Mouse (Mus musculus) small intestine, adult 2 months (tissue): ENCODE data around the gene Cfap20. TPM values are rescaled to one million over a fixed set of nuclear protein-coding genes. Genes with fewer than 3 reads are reported as not detected.

Experiments used
- H3K27ac ChIP-seq: fragments of 200-500 bp; 2 replicates; pipeline ENCODE4 v1.5.1; 2012; ENCODE audit warnings: low read depth, low read length, control low read depth, inconsistent platforms; ENCODE audit not compliant: insufficient read depth
- H3K27me3 ChIP-seq: fragments of 200-500 bp; 2 replicates; pipeline ENCODE4 v1.6.1; 2012; ENCODE audit warnings: mild to moderate bottlenecking, moderate library complexity, low read length, inconsistent platforms; ENCODE audit not compliant: control insufficient read depth, insufficient read depth
- H3K36me3 ChIP-seq: fragments of 200-500 bp; 2 replicates; pipeline ENCODE4 v1.6.1; 2012; ENCODE audit warnings: mild to moderate bottlenecking, low read length, control low read depth, inconsistent platforms; ENCODE audit not compliant: control insufficient read depth, insufficient read depth
- H3K4me1 ChIP-seq: fragments of 200-500 bp; 2 replicates; pipeline ENCODE4 v1.6.1; 2012; ENCODE audit warnings: low read length, inconsistent platforms, mixed read lengths; ENCODE audit not compliant: control insufficient read depth, insufficient read depth, insufficient read length
- H3K4me3 ChIP-seq: fragments of 200-500 bp; 2 replicates; pipeline ENCODE4 v1.5.1; 2012; ENCODE audit warnings: low read depth, mild to moderate bottlenecking, control low read depth, inconsistent platforms, low read length, moderate library complexity
- CTCF ChIP-seq: fragments of 200-500 bp; IDR thresholded peaks from 2 replicates; pipeline ENCODE4 v1.5.1; 2012; ENCODE audit warnings: low read depth, mild to moderate bottlenecking, control low read depth, inconsistent platforms, low read length, moderate library complexity, mixed read lengths; ENCODE audit not compliant: insufficient replicate concordance, insufficient read length; ENCODE audit errors: extremely low read depth
- POLR2A ChIP-seq: fragments of 200-500 bp; IDR thresholded peaks from 2 replicates; pipeline ENCODE4 v1.6.1; 2012; ENCODE audit warnings: low read depth, mild to moderate bottlenecking, control low read depth, inconsistent platforms, low read length, moderate library complexity
- WGBS: fragments of 180-500 bp; shearing (Covaris S2); methylation state at CpG from one replicate; pipeline ENCODE4 v1.1.7; 2018; 5-methylcytosine and 5-hydroxymethylcytosine counted together
- polyA plus RNA-seq: library from polyadenylated mRNA; depleted of rRNA; stranded (reverse); fragments of >200 nt; gene quantifications from 2 replicates; pipeline ENCODE4 v1.2.3, GENCODE M21; 2012; rRNA removed

Gene Cfap20
- polyA plus RNA-seq = 25.6 and 33.3 TPM in 2 replicates

GRCm38 (mm10) chr8:95434686-95435439, at the start of gene Cfap20:
Gene Cfap20 (minus strand): TSS chr8:95434869.
- peak; percentile 64 for TF ChIP-seq POLR2A
- no peak for TF ChIP-seq CTCF
- WGBS = under 1% methylated on average over 50 of the region's 51 CpGs
- H3K27ac ChIP-seq = peak within 1 kb of the TSS; percentile 83

GRCm38 (mm10) chr8:95470008-95470407, 35.3 kb upstream of the Cfap20 start:
- H3K36me3 ChIP-seq = peaks cover 33% of the 10 kb centered on the region
- H3K27me3 ChIP-seq = no peaks in the 10 kb centered on the region
- no peak overlapping the region for H3K4me3 ChIP-seq
- 97% methylated on average over 4 of the region's 4 CpGs for WGBS
- no peak overlapping the region for H3K27ac ChIP-seq
- H3K4me1 ChIP-seq = no peaks in the 10 kb centered on the region
- TF ChIP-seq POLR2A (no peak), CTCF (no peak)

More at GRCm38 (mm10) chr8:95434686-95435439, at the start of gene Cfap20:
- peak within 1 kb of the TSS; percentile 85 for H3K4me3 ChIP-seq
- H3K4me1 ChIP-seq = peaks cover 17% of the 10 kb centered on the region
- H3K27me3 ChIP-seq = no peaks in the 10 kb centered on the region
- no peaks in the 10 kb centered on the region for H3K36me3 ChIP-seq

- TF ChIP-seq CTCF (no peak), POLR2A (no peak)
- Histone ChIP-seq H3K4me3 (no peak overlapping the region), H3K4me1 (no peaks in the 10 kb centered on the region), H3K36me3 (peaks cover 37% of the 10 kb centered on the region), H3K27ac (no peak overlapping the region), H3K27me3 (no peaks in the 10 kb centered on the region)
- WGBS = 90% methylated on average over 3 of the region's 3 CpGs
These were observed 34.3 kb upstream of the Cfap20 start for GRCm38 (mm10) chr8:95468995-95469394.

- TF ChIP-seq POLR2A (no peak), CTCF (no peak)
- H3K36me3 ChIP-seq = peaks cover 33% of the 10 kb centered on the region
- no peak overlapping the region for H3K27ac ChIP-seq
- no peaks in the 10 kb centered on the region for H3K27me3 ChIP-seq
- H3K4me3 ChIP-seq = no peak overlapping the region
- 80% methylated on average over 2 of the region's 2 CpGs for WGBS
- H3K4me1 ChIP-seq = no peaks in the 10 kb centered on the region
These were observed 31.9 kb upstream of the Cfap20 start for GRCm38 (mm10) chr8:95466543-95466942.

DNA sequence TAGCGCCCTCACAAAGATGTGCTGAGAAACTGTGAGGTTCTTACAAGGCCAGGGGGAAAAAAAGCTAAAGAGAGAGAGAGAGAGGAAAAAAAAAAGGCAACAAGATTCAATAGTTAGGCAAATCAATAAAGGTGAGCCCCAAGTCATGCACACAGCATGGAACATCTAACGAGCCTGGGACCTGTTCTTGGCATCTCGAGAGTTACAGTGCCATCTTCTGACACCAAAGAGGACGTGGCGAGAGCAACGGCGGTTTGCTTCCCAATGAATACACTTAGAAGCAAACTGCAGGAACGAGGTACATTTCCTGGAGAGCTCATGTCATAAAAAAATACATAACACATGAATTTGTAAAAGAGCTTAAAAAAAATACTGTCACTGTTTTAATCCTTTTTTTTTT, 17.8 kb upstream of the Cfap20 start:
- TF ChIP-seq CTCF = peak; percentile 24; the same call in 1 of the 2 replicates
- TF ChIP-seq POLR2A = no peak
- H3K4me3 ChIP-seq = no peak overlapping the region
- peaks cover 63% of the 10 kb centered on the region for H3K36me3 ChIP-seq
- H3K4me1 ChIP-seq = no peaks in the 10 kb centered on the region
- WGBS = 54% methylated on average over 8 of the region's 8 CpGs
- H3K27me3 ChIP-seq = no peaks in the 10 kb centered on the region
- no peak overlapping the region for H3K27ac ChIP-seq

DNA sequence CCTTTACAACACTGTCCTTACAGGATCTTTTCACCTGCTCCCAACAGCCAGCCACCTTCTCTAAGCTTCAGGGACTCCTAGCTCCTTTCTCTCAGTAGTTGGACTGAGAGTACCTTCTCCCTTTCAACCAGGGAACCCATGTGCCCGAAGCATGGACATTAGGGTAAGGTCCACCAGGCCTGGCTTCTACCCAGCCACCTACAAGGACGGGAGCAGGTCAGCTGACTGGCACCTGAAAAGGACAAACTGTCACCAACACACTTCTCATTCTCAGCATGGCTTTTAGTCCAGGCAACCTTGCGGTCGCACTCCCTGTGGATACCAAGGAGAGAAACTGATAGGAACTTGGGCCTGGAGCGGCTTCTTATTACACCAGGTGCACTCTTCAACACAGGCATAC, 15.6 kb upstream of the Cfap20 start:
- Histone ChIP-seq H3K4me3 (no peak overlapping the region), H3K36me3 (peaks cover 44% of the 10 kb centered on the region), H3K27me3 (no peaks in the 10 kb centered on the region), H3K4me1 (no peaks in the 10 kb centered on the region), H3K27ac (no peak overlapping the region)
- TF ChIP-seq CTCF = no peak
- 77% methylated on average over 5 of the region's 5 CpGs for WGBS

DNA sequence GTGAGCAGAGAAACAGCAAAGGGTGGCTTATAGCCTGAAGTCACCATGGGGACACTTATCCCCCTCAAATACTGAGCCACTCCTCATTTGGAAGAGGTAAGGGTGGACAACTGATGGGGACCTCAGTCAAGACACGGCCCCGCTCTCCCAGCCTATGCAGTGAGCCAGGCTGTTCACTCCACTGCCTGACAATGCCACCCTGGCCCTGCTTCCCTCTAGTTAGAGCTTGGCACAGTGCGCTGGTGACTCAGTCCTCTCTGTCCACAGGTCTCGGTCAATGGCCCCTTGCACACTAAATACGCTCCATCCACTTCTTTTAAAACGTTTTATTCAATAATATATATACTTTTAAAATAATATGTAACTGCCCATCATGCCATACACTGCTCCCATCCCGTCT, 13.0 kb upstream of the Cfap20 start:
- Histone ChIP-seq H3K27me3 (no peaks in the 10 kb centered on the region), H3K36me3 (peaks cover 30% of the 10 kb centered on the region), H3K27ac (no peak overlapping the region), H3K4me1 (no peaks in the 10 kb centered on the region), H3K4me3 (no peak overlapping the region)
- TF ChIP-seq CTCF (no peak), POLR2A (no peak)
- WGBS = 90% methylated on average over 7 of the region's 7 CpGs
